Comparison of ENCODE assay signal across 11 mouse cellular contexts in genomic region chr7:139415616-139416225, GRCm38 (mm10). TPM values are rescaled to one million over a fixed set of nuclear protein-coding genes. Genes with fewer than 3 reads are reported as not detected.
DNase-seq lines count a peak whose midpoint lies in the region; TF ChIP-seq lines count a peak whose summit lies in the region.
"Had no signal": no experiment of that assay in that cellular context is flagged by ENCODE, and none has a peak within 500 bp of the region (broad histone marks: within the 10 kb centered on the region; RNA-seq: fewer than 3 reads in every experiment).

No protein-coding gene starts in this region.

- peak; percentile 10 for DNase-seq in gastrocnemius, adult 2 months
- DNase-seq in gastrocnemius, postnatal 4 days (ENCODE audit: low spot score in 2 of 2), result no peak
- peak; percentile 47 to 59 for DNase-seq in left cerebral cortex, adult 18-20 months (ENCODE audit: low spot score in 2 of 2)
- no peak for DNase-seq in left cerebral cortex, postnatal 14 days (ENCODE audit: low spot score in 2 of 2)
- no peak for DNase-seq in testis, postnatal 10 days (ENCODE audit: low spot score)
- DNase-seq in c-Kit-positive CD71-positive TER-119-positive erythroid progenitor cells, embryonic 14.5 days (ENCODE audit: low spot score), result no peak
- DNase-seq: kidney, adult 8-10 months; liver, postnatal 0 days had no signal

- no peak overlapping the region for H3K4me3 ChIP-seq in gastrocnemius, adult 2 months
- H3K4me3 ChIP-seq in testis, adult 2 months (ENCODE audit: control insufficient read depth, low read depth, low read length), result peak overlapping the region; percentile 70; the same call in 1 of the 2 replicates
- H3K4me3 ChIP-seq in olfactory bulb, adult 2 months (ENCODE audit: insufficient read depth, low read depth, low read length), result no peak overlapping the region
- H3K4me3 ChIP-seq: hindbrain, embryonic 10.5 days had no signal

- intact Hi-C loops in gastrocnemius, adult 2 months (cut with DNase I), result no loop called here
- intact Hi-C loops in left cerebral cortex, postnatal 14 days (cut with DNase I), result no loop called here

- no peaks in the 10 kb centered on the region for H3K27me3 ChIP-seq in testis, adult 2 months (ENCODE audit: control insufficient read depth, insufficient read depth, low read length)

- no peak overlapping the region; the same call in 1 of the 2 replicates for H3K27ac ChIP-seq in gastrocnemius, adult 2 months
- no peak overlapping the region for H3K27ac ChIP-seq in testis, adult 2 months (ENCODE audit: control insufficient read depth, insufficient read depth, low read depth, low read length)
- H3K27ac ChIP-seq in olfactory bulb, adult 2 months (ENCODE audit: insufficient read depth, low read depth, low read length), result peak overlapping the region; percentile 46
- H3K27ac ChIP-seq: hindbrain, embryonic 10.5 days had no signal

- TF ChIP-seq CTCF in gastrocnemius, adult 2 months (IDR thresholded peaks at IDR 0.05), result no peak
- TF ChIP-seq CTCF in testis, adult 2 months (IDR thresholded peaks at IDR 0.05; ENCODE audit: control insufficient read depth, insufficient read depth, insufficient replicate concordance, low read depth, low read length), result no peak
- TF ChIP-seq CTCF in olfactory bulb, adult 2 months (IDR thresholded peaks at IDR 0.05; ENCODE audit: insufficient read depth, low read depth, low read length), result no peak

- TF ChIP-seq POLR2A in testis, adult 2 months (IDR thresholded peaks at IDR 0.05; ENCODE audit: control insufficient read depth, low read depth, low read length), result no peak
- no peak for TF ChIP-seq POLR2A in olfactory bulb, adult 2 months (IDR thresholded peaks at IDR 0.05; ENCODE audit: insufficient read depth, low read depth, low read length)

- H3K36me3 ChIP-seq in testis, adult 2 months (ENCODE audit: control insufficient read depth, insufficient read depth, low read length), result no peaks in the 10 kb centered on the region
- H3K36me3 ChIP-seq: hindbrain, embryonic 10.5 days had no signal

- H3K4me1 ChIP-seq in testis, adult 2 months (ENCODE audit: control insufficient read depth, insufficient read depth, low read length), result no peaks in the 10 kb centered on the region; the same call in 1 of the 2 replicates
- H3K4me1 ChIP-seq in olfactory bulb, adult 2 months (ENCODE audit: control insufficient read depth, insufficient read depth, low read length), result peaks cover 29% of the 10 kb centered on the region

RNA-seq across cellular contexts. Expression of gene Inpp5a, which starts 26.8 kb away (rescaled TPM):
- 10 to 100 TPM; 77.2 to 95.0 TPM for total RNA-seq in gastrocnemius, adult 2 months (2021)
- 100 to 1,000 TPM; 104 TPM for total RNA-seq in gastrocnemius, postnatal 4 days (2021)
- 10 to 100 TPM; 60.0 to 61.8 TPM for total RNA-seq in left cerebral cortex, adult 18-20 months (2021)
- 10 to 100 TPM; 48.2 to 49.4 TPM for total RNA-seq in left cerebral cortex, postnatal 14 days (2021)
- polyA plus RNA-seq in testis, adult 2 months (2012; rRNA removed), result 37.9 and 41.4 TPM in 2 replicates
- polyA plus RNA-seq in olfactory bulb, adult 2 months (2012; ENCODE audit: insufficient read depth, insufficient read length, low replicate concordance, missing spikeins), result not detected in 2 replicates

Comparison
In these comparisons a context has a peak if more than half of its experiments do, and no peak if none do; other contexts are left out.
1. DNase-seq: peak in gastrocnemius, adult 2 months (single experiment) and left cerebral cortex, adult 18-20 months (2 of 2); none in gastrocnemius, postnatal 4 days (0 of 2), left cerebral cortex, postnatal 14 days (0 of 2), testis, postnatal 10 days (single experiment) and c-Kit-positive CD71-positive TER-119-positive erythroid progenitor cells, embryonic 14.5 days (single experiment).